Mouse (Mus musculus) liver, postnatal 0 days (tissue): Measurements from ENCODE around the gene Cav2.

Experiments
- CTCF ChIP-seq: sonication (generic); IDR thresholded peaks from 2 replicates; pipeline ENCODE4 v1.5.1; 2016; ENCODE audit warnings: antibody characterized with exemption, low read depth
- EP300 ChIP-seq: IDR thresholded peaks from 2 replicates; pipeline ENCODE4 v1.6.1; 2016; ENCODE audit warnings: antibody characterized with exemption, low read depth, mild to moderate bottlenecking

GRCm38 (mm10) chr6:17266466-17266865 lies 14.5 kb upstream of the Cav2 start:
- no peak for TF ChIP-seq EP300
- no peak for TF ChIP-seq CTCF
